Mouse (Mus musculus) frontal cortex, postnatal 36 days (tissue): Measurements from ENCODE around the gene Mboat2.

Source experiments
- DNase-seq, 2 experiments: peaks; one replicate each; pipeline ENCODE4 v3.0.0; 2022; ENCODE audit warnings: low spot score in 2 of 2

Mboat2 gene

GRCm38 (mm10) chr12:24947065-24947464 lies 116.4 kb downstream of the Mboat2 start:
- DNase-seq = no peak

- DNase-seq = peak in 1 of 2 experiments; percentile 45
Observed at GRCm38 (mm10) chr12:24948344-24948743, 117.7 kb downstream of the Mboat2 start.

- no peak for DNase-seq
Observed at GRCm38 (mm10) chr12:24950376-24951046, 119.8 kb downstream of the Mboat2 start.

GRCm38 (mm10) chr12:24952147-24952546 lies 121.5 kb downstream of the Mboat2 start:
- DNase-seq = peak; percentile 35 to 59

- DNase-seq = no peak
Observed at GRCm38 (mm10) chr12:24955137-24955536, 124.5 kb downstream of the Mboat2 start.

GRCm38 (mm10) chr12:24958526-24958925 lies 127.8 kb downstream of the Mboat2 start:
- no peak for DNase-seq

- DNase-seq = no peak
Observed at GRCm38 (mm10) chr12:24961821-24962220, 131.1 kb downstream of the Mboat2 start.

- no peak for DNase-seq
Observed at GRCm38 (mm10) chr12:24962362-24962967, 131.8 kb downstream of the Mboat2 start.

GRCm38 (mm10) chr12:24963393-24964022 lies 132.8 kb downstream of the Mboat2 start:
- DNase-seq = no peak

- DNase-seq = peak in 1 of 2 experiments; percentile 48
Observed at GRCm38 (mm10) chr12:24965406-24965805, 134.7 kb downstream of the Mboat2 start.

GRCm38 (mm10) chr12:24966046-24966445 lies 135.4 kb downstream of the Mboat2 start:
- DNase-seq = no peak

GRCm38 (mm10) chr12:24971490-24972200 lies 141.0 kb downstream of the Mboat2 start:
- DNase-seq = no peak

GRCm38 (mm10) chr12:24972371-24973350 lies 142.0 kb downstream of the Mboat2 start:
- no peak for DNase-seq

- no peak for DNase-seq
Observed at GRCm38 (mm10) chr12:24973586-24973985, 142.9 kb downstream of the Mboat2 start.

- peak; percentile 91 to 94 for DNase-seq
Observed at GRCm38 (mm10) chr12:24974446-24975114, 143.9 kb downstream of the Mboat2 start, which contains the start of gene Kidins220. Gene Kidins220, plus strand, starts transcription at chr12:24974925.

- peak; percentile 71 to 82 for DNase-seq
Observed at GRCm38 (mm10) chr12:24975115-24975733, 144.5 kb downstream of the Mboat2 start.

GRCm38 (mm10) chr12:24985226-24985625 lies 154.5 kb downstream of the Mboat2 start:
- DNase-seq = no peak

GRCm38 (mm10) chr12:24995350-24995749 lies 164.7 kb downstream of the Mboat2 start:
- DNase-seq = no peak

GRCm38 (mm10) chr12:25005350-25005749 lies 174.7 kb downstream of the Mboat2 start:
- no peak for DNase-seq

GRCm38 (mm10) chr12:25009957-25010356 lies 179.3 kb downstream of the Mboat2 start:
- DNase-seq = no peak
